Mouse (Mus musculus) left cerebral cortex, adult 11 months (tissue): ENCODE measurements around the gene Cel.

Source experiments
- DNase-seq: peaks from one replicate; pipeline ENCODE4 v3.0.0; 2022; ENCODE audit warnings: low spot score

Gene Cel

DNA sequence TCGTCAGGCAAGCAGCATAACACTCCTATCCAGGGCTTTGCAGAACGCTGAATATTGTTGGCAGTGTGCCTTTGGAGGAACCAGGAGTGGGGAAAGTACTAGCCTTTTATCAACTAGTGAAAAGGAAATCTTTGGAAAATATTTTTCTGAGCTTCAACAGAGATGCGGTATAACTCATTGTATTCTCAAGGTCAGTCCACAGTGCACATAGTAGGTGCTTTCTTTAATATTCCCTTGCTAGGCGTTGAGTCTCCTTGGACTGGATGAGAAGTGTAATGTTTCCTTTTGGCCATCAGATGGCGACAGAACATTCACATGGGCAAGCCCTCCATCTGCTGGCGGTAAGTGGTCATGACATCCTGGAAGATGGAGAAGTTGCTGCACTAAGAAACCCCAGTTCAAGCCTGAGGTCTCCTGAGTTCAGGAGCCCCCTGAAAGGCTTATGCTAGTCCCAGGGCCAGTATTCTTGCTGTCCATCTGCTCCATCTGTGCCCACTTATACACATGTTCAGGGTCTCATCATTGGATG lies 21.9 kb upstream of the Cel start:
- DNase-seq, result peak; percentile 64

GRCm38 (mm10) chr2:28583651-28584050 lies 20.4 kb upstream of the Cel start, which contains the start of gene Gtf3c5:
Gtf3c5 (minus strand) TSS chr2:28583751.
- no peak for DNase-seq

- peak; percentile 78 for DNase-seq
These were observed 19.6 kb upstream of the Cel start for GRCm38 (mm10) chr2:28582647-28583353.

DNA sequence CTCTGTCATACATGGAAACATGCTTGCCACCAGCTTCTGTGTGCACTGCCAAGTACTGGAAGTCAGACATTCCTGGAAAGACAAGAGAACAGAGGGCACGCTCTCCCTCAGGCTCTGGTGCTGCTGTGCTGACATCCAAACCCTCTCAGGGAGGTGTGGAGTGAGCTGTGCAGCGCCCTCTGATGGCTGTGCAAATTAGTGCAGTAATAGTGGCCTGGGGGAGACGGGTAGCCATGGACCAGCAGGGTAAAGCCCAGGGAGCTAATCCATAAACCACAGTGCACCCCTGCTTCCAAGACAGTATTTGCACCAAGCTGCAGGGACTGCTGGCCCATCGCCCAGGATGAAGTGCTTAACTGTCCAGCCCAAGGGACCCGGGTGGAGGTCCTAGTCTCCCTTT lies 14.8 kb upstream of the Cel start:
- no peak for DNase-seq

- DNase-seq, result no peak
These were observed 13.6 kb upstream of the Cel start for GRCm38 (mm10) chr2:28576815-28577214.

DNA sequence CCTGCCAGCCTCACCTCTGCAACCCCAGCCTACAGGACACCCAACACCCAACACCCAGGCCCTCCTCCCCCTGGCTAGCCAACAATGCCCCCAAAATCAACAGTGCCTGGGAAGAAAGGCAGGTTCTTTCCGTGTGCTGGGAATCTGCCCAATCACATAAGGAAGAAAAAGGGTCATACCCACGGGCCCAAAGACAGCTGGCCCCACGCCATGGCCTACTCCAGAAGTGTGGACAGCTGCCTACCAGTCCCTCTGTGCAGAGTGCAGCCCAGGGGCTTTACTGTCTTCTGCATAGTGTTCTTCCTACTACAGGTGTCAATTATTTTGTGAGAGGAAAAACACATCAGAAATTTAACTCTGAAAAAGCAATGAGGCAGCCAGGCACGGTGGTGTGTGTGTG lies 12.1 kb upstream of the Cel start:
- no peak for DNase-seq

- DNase-seq, result no peak
These were observed 6.7 kb upstream of the Cel start for GRCm38 (mm10) chr2:28569903-28570302.

- DNase-seq, result no peak
These were observed 3.3 kb upstream of the Cel start for GRCm38 (mm10) chr2:28566545-28566944.

GRCm38 (mm10) chr2:28564380-28564779 lies 1.2 kb upstream of the Cel start:
- DNase-seq, result no peak

DNA sequence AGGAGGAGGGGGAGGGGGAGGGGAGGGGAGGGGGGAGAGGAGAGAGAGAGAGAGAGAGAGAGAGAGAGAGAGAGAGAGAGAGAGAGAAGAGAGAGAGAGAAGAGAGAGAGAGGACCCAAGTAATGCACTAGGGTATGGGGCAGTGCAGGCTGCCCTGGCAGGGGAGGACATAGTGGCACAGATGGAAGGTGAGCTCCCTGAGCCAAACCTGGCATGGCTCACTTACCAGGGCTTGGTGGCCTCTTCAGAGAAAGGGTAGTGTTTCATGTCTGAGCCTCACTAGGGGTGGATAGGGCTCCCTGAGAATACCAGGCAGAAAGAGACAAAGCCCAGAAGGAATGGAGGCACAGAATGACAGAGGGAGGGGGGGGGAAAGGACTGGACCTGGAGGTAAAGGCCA lies 627 bp upstream of the Cel start:
- DNase-seq, result no peak

DNA sequence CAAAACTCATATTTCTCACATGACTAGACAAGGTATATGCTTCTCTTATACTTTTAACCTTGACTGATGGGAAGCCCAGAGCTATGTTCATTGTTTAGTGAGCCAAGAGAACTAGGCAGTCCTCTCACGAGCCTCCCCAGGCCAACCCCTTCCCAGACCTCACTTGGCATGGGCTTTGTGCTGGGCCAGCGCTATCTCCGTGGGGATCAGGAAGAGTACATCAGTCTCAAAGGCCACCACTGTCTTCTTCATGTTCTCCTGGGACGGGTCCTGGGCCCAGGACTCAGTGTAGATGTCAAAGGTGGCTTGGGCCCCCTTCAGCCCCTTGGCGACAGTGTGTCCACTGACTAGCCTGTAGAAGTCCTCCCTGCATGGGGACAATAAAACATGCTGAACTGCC lies 5.8 kb downstream of the Cel start:
- DNase-seq, result no peak

- no peak for DNase-seq
These were observed 10.9 kb downstream of the Cel start for GRCm38 (mm10) chr2:28552301-28552700.

GRCm38 (mm10) chr2:28549157-28549556 lies 14.0 kb downstream of the Cel start:
- DNase-seq, result no peak

- DNase-seq, result no peak
These were observed 15.7 kb downstream of the Cel start for GRCm38 (mm10) chr2:28547237-28548172.

DNA sequence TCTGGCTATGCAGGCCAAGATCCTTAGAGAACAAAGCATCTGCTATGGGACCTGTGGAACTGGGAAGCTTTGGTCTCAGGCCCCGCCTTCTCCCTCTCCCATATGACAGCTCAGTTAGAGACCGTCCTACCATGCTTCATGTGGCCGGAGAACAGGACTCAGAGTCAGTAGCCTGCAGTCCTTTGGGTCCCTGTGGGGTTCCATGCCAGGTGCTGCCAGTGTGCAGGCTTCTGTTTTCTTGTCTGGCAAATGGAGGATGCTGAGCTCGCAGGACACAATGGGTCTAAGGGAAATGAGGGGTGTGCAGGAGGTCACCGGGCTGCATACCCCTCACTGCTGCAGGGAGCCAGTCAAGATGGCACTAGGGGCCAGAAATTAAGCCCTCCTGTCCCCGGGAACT lies 16.6 kb downstream of the Cel start:
- DNase-seq, result no peak

- no peak for DNase-seq
These were observed 17.2 kb downstream of the Cel start for GRCm38 (mm10) chr2:28545976-28546375.

- DNase-seq, result no peak
These were observed 19.3 kb downstream of the Cel start for GRCm38 (mm10) chr2:28543894-28544293.

- no peak for DNase-seq
These were observed 22.5 kb downstream of the Cel start for GRCm38 (mm10) chr2:28540587-28541227.

DNA sequence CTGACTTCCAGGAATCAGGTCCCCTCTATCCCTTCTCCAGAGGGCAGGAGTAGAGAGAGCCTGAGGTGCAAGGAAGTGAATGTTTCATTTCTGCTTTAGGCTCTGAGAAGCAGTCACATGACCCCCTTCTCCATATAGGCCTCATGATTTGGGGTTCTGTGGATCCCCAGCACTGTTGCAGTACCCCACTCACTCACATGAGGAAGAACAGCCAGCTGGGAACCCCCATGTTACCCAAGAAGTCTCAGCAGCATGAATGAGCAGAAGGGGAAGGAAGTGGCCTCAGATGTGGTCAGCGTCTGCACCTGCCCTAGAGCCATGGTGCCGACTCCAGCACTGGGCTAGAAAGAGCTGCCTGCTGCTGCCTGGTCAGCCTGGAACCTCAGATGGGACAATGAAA lies 23.3 kb downstream of the Cel start:
- DNase-seq, result no peak

DNA sequence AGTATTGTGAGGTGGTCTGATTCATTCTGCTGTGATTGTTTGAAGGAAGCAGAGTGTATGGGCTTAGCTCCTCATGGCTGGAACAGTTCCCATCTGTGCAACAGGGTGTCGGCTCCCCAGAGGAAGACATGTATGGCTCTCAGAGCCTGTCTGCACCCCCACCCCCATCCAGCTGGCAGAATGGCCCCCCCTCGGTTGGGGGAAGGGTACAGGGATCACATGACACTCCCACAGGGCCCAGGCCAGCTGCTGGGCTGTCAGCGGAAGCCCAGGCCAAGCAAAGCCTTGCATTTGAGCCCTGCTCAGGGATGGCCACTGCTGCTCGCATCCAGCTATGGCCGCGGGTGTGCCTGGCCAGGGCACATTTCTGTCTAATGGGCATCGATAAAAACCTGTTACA lies 24.0 kb downstream of the Cel start:
- no peak for DNase-seq

- no peak for DNase-seq
These were observed 24.4 kb downstream of the Cel start for GRCm38 (mm10) chr2:28538817-28539128.

DNA sequence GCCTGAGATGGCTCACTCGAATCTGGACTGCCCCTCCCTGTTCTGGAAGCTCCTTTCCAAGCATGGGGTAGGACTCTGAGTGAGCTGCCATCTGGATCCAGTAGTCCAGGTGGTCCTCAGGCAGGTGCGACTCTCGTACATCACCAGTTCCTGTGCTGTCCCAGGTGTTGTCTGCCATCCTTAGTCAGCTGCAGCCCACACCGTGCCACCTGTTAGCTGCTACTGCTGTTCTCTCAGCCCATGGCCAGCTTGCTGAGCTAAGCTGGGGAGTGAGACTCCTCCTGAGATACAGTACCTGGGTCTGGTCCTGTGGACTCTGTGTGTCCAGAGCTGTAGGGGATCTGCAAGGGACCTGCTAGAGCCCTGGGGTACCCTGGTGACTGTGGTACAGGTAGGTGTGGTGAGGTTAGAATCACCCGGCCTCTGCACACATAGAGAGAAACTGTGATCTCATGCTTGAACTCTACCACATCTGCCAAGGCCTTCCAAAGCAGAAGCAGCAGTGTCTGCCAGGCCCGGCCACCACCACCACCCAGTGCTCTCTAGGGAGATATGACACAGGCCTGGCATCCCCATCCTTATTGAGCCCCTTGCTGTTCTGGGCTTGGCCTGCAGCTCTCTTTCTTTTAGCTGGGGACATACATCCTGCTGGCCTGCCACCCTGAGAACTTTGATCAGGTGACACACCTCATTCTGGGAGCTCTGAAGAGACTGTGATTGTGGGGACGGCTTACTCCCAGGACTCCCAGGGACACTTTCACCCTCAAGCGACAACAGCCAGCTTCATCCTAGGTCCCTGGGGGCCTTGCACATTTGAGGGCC lies 25.0 kb downstream of the Cel start:
- no peak for DNase-seq
